Mouse (Mus musculus): ENCODE measurements around the gene Dtx3.

GRCm38 (mm10) chr10:127150471-127150872 lies 45.1 kb downstream of the Dtx3 start:
- TF ChIP-seq POLR2A (IDR thresholded peaks at IDR 0.05; ENCODE audit: borderline replicate concordance, extremely low read depth, low read depth, low read length) (no peak), CTCF (IDR thresholded peaks at IDR 0.05; ENCODE audit: insufficient read depth, low read length) (no peak)

Measured in lung, adult 2 months (tissue).